In the genomic region with DNA sequence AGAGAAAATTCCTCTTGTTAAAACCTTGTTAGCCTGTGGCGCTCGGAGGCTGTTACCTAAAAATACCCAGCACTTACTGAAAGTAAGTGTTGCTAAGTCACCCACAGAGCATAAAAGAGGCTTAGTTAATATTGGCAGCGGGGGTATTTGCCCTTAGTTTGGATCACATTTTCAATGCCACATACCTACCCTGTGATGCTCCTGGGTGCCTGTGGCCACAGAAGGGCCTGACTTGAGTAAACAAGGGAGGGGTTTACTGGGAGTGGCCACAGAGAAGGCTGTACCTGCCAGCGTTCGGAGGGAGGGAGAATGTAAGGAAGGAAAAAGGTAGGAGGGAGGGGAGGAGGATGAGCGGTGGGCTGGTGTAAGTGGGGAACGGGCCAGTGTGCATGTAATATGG, we compare ENCODE assay signal across 13 mouse cellular contexts.
"Had no signal": no experiment of that assay in that cellular context is flagged by ENCODE, and none has a peak within 500 bp of the region (broad histone marks: within the 10 kb centered on the region; RNA-seq: fewer than 3 reads in every experiment).

No protein-coding gene starts in this region.

- H3K4me3 ChIP-seq: hindbrain, embryonic 15.5 days; limb, embryonic 13.5 days; midbrain, embryonic 13.5 days; stomach, embryonic 15.5 days had no signal

- ATAC-seq: midbrain, embryonic 13.5 days had no signal

- H3K9ac ChIP-seq: hindbrain, embryonic 15.5 days; limb, embryonic 13.5 days; liver, embryonic 14.5 days; midbrain, embryonic 13.5 days; stomach, embryonic 15.5 days had no signal

- H3K27ac ChIP-seq: hindbrain, embryonic 15.5 days; kidney, postnatal 0 days; limb, embryonic 13.5 days; liver, embryonic 14.5 days; midbrain, embryonic 13.5 days; stomach, embryonic 15.5 days had no signal

- H3K36me3 ChIP-seq: hindbrain, embryonic 15.5 days; limb, embryonic 13.5 days; midbrain, embryonic 13.5 days; stomach, embryonic 15.5 days had no signal

- H3K27me3 ChIP-seq: hindbrain, embryonic 15.5 days; limb, embryonic 13.5 days; midbrain, embryonic 13.5 days; stomach, embryonic 15.5 days had no signal

- DNase-seq: kidney, adult 11 months; kidney, adult 9 months; kidney, postnatal 36 days; left cerebral cortex, postnatal 4 days; right cerebral cortex, postnatal 4 days; spleen, adult 18-20 months; thymus, postnatal 14 days had no signal

- H3K4me2 ChIP-seq: hindbrain, embryonic 15.5 days; limb, embryonic 13.5 days; midbrain, embryonic 13.5 days; stomach, embryonic 15.5 days had no signal

- H3K9me3 ChIP-seq: hindbrain, embryonic 15.5 days; limb, embryonic 13.5 days; midbrain, embryonic 13.5 days; stomach, embryonic 15.5 days had no signal
